Mouse (Mus musculus) left cerebral cortex, postnatal 14 days (tissue): ENCODE results near the gene Samd4b. TPM values are rescaled to one million over a fixed set of nuclear protein-coding genes. Genes with fewer than 3 reads are reported as not detected.

Experiments used
- DNase-seq, 2 experiments: peaks; one replicate each; pipeline ENCODE4 v3.0.0; 2021 to 2022; ENCODE audit warnings: low spot score in 2 of 2, mixed read lengths in 1 of 2
- intact Hi-C: fragments of 180-260 bp; cut with DNase I; formaldehyde crosslinking; loops from one replicate; pipeline ENCODE4 v1.15.1; 2025
- total RNA-seq, 2 experiments: library from RNA; stranded (reverse); gene quantifications; 2 replicates each; pipeline ENCODE4 v1.2.3; 2021

Gene Samd4b
- total RNA-seq, 2 experiments from 2014 or later = 59.8 to 61.6 TPM

DNA sequence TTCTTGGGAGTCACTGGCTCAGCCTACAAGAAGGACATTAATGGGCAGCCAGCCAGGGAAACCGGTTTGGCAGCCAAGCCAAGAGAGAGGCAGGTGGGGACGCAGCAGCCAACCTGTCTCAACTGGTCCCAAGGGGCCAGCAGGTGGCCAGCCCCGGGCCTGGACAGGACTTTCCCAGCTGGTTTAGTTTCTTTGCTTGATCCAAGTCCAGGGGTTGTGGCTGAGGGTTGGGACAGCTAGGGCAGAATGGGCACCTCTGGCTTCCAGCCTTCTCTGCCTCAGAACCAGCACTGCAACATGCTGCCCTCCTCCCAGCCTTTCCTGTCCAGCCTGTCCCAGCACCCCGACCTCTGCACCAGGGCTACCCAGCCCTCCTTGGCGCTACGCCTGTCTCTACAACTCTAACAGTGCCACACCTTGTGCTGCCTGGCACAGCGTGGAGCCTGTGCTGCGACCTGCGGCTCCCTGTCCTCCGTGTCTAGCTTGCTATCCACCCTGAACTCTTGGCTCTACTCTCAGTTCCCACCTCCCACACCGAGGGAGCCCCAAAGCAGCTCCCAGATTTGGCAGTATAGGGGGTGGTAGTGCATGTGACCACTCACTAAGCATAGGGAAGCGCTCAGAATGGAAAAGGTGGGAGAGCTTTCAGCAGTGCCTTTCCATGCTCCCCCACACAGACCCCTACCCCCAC, 27.5 kb downstream of the Samd4b start:
- intact Hi-C loops = no loop called here
- no peak for DNase-seq

DNA sequence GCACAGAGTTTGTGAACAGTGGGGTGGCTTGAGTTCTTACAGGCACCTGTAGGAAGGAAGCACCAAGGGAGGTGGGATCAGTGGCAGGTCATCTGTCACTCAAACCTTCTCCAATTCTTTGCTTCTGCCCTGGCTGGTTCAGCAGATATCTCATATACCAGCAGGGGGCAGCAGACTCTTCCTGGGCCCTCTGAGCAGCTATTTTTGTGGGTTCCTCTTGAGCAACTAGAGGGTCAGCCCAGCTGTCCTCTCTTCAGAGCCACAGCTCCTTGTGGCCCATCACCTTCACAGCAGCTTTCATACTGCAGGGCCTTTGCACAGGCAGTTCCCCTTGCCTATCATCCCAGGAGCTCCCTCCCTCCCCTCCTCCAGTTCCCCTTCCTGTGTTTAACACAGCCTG, 29.7 kb downstream of the Samd4b start:
- peak; percentile 67 to 75 for DNase-seq
- intact Hi-C loops = loop anchor here (1.0 kb wide), 1 partner anchor 33 kb away; no protein-coding TSS in a partner anchor

DNA sequence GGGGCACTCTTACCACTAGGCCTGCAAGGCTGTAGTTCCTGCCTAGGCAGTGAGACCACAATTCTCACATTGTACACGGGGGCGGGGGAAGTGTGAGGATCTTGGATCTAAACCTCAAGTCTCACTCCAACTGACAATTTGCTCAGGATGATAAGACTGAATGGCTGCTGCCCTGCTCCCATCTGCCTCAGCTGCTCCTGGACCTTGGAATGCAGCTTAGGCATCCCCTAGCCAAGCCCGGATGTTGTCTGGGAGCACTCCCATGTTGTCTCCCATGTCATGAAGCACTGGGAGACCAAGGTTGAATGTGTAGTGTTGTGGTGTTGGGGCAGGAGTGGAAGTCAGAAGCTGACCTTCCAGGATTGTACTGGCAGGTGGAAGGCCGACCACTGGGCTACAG, 30.4 kb downstream of the Samd4b start:
- intact Hi-C loops = no loop called here
- DNase-seq = no peak

DNA sequence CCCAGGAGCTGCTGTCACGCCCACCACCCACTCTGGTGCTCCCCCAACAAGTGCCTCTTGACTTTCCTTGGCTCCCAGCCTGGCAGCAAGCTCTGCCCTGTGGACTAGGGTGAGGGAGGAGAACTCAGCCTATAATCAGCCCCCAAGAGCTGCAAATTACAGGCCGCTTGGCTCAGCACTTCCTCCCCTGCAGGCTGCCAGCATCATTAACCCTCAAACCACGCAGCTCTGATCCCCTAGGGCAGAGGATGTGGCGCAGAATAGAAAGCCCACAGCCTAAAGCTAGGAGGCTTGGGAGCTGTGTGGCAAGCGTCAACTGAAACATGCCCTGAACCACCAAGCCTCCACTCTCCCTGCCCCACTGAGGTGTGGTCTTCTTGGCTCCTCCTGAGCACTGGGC, 32.5 kb downstream of the Samd4b start:
- no peak for DNase-seq
- intact Hi-C loops = no loop called here

DNA sequence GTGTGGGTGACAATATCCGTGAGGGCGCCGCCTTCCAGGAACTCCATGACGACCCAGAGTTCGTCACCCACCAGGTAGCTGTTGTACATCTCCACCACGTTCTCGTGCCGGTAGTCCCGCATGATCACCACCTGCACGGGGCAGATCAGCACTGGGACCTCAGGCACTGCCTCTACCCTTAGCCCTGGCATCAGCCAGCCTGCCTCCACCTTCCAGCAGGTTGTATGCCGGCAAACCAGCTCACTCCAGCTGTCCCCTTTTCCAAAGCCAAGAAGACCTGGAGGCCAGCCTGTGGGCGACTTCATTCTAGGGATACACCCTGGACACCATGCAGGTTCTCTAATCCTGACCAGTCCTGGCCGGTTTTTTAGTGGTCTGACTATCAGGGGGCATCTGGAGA, 35.0 kb downstream of the Samd4b start:
- intact Hi-C loops = no loop called here
- no peak for DNase-seq

DNA sequence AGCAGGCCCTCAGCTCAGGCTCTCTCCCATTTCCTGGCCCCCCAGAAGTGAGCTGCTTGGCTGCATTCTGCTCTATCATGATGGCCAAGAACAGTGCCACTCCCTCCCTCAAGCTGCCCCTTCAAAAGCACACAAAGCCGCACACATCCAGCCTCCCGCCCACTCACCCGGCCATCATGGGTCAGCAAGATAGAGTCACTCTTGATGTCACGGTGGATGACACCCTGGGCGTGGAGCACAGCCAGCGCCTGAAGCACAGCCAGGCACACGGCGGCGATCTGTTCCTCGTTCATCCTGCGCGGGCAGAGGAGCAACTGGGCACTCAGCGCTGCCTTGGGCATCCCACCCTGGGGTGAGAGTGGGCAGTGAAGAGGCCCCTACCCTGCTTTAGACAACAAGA, 35.6 kb downstream of the Samd4b start:
- DNase-seq = no peak
- intact Hi-C loops = no loop called here

DNA sequence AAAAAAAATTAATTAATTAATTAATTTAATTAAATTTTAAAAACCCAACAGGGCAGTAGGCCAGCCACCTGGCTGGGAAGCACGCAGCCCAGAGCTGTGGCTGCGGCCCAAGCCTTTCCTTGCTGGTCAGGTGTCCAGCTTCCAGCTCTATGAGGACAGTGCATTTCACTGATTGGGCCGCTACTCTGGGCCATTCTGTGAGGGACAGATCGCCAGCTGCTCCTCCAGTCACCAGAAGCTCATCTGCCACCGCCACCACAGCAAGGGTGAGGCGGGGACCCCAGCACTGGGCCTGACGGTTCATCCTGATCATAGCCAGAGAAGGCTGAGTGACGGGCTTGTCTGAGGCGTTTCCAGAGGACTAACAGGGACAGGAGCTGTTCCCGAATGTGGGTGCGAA, 36.0 kb downstream of the Samd4b start:
- intact Hi-C loops = no loop called here
- DNase-seq = no peak

DNA sequence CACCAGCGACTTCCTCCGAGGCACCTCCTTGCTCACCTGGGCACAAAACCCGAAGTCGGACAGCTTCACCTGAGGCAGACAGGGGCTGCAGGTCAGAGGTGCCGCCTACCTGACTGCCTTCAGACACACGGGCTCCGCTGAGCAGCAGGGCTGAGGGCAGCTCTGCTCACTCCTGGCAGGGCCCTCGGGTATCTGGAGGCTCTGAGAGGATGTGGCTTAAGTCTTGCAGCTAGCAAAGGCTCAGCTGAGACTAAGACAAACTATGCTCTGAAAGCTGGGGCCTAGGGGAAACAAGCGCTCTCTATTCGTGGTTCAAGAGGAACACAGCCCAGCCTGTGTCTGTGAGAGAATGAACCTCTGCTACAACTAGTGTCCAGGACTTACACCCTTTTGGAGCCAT, 37.1 kb downstream of the Samd4b start:
- intact Hi-C loops = no loop called here
- no peak for DNase-seq

DNA sequence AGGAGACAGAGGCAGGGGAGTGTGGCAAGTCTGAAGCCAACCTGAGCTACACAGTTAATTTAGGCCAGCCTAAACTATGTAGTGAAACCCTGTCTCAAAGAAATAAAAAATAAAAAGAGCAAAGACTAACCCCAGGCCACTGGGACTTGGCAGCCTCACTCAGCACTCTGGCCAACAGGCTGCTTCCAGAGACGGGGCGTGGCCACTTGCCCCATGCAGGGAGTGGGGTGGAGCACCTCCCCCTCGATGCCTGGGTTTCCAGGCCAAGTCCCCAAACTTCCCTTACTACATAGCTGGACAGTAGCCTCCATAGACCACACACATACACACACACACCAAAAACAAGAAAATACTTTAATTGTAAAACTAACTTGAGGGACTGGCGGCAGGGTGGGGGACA, 39.5 kb downstream of the Samd4b start:
- intact Hi-C loops = no loop called here
- DNase-seq = no peak

DNA sequence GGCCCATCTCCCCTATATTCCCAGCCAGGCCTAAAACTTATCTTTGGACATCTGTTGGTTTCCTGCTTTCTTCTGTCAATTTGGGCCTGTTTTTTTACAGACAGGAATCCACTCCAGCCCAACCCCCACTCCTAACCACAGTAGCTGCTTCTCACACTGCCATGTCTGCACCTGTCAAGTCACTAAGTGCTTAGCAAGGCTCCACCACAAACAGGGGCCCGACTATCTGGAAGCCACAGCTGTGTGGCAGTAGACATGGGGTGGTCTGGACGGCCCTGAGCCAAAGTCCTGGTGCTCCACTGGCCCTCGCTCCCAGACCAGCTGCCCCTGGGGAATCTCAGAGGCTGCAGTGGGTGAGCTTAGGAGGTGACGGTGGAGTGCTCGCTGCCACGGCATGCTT, 40.2 kb downstream of the Samd4b start:
- no peak for DNase-seq
- intact Hi-C loops = no loop called here

DNA sequence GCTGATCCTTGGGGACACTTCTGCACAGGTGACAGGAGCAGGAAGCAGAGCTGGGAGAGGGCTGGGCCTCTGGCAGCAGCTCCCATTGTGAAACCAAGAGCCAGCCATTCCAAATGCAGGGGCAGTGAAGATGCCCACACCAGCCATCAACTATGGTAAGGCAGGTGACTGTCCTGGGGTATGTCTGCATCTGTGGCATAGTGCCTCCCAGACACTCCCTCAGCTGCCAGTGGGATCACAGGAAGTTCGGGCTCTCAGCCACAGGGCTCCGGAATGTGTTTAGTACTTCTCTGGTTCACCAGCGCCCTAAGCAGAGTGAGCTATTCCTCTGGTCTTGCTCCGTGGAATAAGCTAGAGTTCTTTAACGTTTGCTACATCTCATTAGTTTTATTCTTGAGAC, 40.9 kb downstream of the Samd4b start:
- no peak for DNase-seq
- intact Hi-C loops = no loop called here

DNA sequence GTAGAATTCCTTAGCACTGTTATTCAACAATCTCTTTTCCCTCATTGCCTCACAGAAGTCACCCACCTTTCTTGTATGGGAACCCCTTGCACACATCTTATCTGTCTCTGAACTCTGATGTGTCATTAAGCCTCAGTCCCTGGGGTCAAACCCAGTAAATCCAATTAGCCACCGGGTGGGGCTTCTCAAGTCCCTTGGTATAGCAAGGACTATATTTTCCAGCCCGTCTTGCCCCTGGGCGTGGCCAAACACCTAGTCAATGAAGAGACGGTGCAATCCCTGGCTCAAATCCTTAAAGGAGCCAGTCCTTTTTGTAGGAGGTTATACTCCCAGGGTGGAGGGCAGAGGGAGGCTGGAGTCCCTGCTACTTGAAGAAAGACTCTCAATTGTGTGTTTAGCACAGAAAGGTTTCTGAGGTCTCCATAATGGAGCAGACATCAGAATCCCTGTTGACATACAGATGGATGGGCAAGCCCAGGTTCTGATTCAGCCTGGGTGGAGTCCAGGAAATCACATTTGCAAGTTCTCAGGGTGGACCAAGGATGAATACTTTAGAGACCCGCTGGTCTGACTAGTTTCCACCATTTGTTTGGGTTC, 41.9 kb downstream of the Samd4b start:
- intact Hi-C loops = no loop called here
- DNase-seq = no peak

DNA sequence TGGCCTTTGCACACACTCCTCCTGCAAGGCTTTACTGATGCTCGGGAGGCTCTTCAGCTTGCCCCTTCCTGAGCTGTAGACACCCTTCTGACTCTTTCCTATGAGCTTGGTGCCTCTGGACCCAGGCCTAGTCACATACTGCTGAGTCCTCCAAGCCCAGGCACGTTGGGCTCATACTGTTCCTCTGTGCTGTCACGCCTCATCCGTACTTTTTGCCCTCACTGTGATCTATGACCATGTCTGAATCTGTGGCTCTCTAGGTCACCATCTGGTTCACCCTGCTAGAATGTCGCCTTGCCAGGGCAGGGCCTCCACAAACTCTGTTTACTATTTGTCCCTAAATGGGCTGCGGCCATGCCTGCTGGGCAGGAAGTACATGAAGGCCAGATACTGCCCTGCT, 44.9 kb downstream of the Samd4b start:
- no peak for DNase-seq
- intact Hi-C loops = no loop called here

DNA sequence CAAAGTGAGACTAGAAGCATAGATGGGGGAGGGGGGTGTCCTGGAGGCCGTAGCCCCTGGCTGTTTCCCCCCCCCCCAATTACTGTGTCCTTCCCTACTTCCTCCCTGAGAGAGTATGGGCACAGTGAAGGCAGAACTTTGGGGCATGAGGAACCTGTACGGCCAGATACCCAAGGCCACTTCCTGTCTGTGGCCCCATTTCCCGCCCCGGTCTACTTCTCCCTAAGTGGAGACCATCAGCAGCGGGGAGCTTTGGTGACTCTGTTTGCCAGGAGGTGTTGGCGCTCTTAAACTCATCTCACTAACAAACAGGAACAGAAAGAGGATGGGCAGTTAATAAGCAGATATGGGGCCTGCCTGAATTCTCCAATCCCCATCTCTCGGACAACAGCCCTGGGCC, 50.3 kb downstream of the Samd4b start:
- no peak for DNase-seq
- intact Hi-C loops = no loop called here

DNA sequence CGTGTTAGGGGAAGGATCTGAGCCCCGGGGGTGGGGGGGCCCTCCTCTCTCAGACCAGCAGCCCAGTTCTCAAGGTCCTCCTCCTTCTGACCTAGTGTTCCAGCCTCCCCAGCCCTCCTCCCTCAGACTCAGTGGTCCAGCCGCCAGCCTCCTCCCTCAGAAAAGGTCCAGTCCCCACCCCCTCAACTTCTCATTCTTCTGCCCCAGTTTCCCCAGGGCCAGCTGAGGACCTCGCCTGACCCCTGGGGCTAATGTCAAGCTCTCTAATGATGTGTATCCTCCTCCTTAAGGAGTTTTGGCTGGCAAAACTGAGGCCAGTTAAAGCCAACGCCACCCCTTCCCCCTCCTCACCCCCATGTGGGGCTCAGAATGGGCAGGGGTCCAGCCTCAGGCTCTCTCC, 50.8 kb downstream of the Samd4b start, which contains the start of gene Nccrp1:
TSS of gene Nccrp1 (minus strand) at position 101 of the 400 bp plus-strand sequence.
- DNase-seq = no peak
- intact Hi-C loops = no loop called here

DNA sequence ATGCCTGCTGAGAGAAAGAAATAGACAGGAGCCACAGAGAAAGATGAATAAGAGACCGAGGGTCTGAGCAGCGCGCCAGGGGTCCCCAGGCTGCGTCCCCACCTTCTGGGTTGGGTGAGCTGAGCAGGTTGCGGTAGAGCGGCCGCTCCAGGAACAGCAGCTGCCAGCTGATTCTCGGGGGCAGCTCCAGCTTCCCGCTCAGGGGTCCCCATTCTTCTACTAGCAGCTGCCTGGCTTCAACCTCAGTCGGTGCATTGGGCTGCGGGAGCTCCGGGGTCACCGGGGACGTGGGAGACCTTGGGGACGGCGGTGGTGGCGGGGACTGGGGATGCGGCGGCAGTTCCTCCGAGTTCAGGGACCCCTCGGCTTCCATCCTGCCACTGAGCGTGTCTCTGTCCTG, 51.3 kb downstream of the Samd4b start:
- intact Hi-C loops = no loop called here

DNA sequence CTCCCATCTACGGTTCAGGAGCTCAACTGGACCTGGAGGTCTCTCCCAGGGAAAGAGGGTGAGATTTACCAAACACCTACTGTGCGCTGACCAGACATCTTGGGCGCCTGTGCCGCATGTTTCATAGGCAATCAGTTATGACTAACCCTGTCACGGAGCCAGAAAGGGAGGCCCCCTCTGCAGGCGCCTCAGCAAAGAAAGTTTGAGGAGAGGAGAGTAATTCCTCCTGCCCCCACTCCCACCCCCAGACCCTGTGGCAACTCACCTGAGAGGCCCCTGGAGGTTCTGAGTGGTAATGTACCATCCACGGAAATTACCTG, 52.1 kb downstream of the Samd4b start:
- intact Hi-C loops = no loop called here
- DNase-seq = no peak

More for the DNA sequence above, 51.3 kb downstream of the Samd4b start:
- DNase-seq = no peak

DNA sequence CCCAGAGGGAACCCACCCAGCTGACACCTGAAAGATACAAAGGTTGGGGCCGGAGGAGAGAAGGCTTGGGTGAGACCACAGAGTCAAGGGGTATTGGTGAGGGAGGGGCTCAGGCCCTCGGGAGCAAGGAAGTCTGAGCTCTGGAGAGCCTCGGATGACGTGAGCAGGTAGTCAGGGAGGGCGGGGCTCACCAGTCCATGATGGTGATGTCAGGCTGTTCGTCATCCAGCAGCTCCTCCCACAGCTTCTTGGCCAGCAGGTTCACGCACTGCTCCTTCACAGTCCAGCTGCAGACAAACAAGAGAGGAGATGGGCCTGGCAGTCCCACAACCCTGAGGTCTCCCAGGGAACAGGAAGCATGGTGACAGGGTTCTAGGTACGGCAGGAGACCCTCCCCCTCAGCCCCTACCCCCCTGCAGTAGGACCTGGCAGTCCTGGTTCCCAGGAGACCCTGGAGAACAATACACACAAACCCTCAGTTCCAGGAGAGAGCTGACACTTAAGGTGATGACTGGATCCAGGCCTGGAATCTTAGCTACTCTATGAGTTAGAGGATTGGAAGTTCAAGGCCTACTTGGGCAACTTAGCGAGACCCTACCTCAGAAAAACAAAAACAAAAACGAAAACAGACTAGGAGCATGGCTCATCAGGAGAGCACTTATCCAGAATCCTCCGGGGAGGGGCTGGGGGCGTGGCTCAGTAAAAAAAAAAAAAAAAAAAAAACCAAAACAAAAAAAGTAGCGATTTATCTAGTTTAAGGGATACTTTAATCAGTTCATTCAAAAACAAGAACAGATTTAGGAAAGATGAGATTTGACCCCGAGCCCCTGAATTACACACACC, 52.7 kb downstream of the Samd4b start:
- intact Hi-C loops = no loop called here

DNA sequence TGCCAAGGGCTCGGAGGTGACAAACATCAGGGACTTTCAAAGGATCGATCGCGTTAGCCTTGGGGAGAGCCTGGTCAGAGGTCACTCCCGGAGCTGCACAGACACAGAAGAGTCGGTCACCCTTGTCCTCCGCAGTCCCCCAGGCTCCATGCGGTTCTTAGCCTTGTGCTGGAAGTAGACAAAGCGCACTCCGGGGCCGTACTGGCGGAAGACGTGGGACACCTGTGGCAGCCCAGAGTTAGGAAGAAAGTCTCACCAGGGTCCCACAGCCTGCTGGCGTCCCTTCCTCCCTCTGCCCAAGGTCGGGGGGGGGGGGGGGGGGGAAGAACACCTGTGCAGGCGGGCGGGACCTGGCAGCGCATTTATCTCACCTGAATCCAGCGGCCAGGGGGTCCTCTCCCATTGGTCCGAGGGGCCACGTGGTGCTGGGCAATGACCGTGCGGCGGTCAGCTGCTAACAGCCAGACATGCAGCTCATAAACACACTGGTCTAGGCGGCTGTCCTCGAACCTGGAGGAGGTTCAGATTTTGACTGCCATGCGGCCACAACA, 53.8 kb downstream of the Samd4b start:
- intact Hi-C loops = no loop called here

More for the DNA sequence above, 52.7 kb downstream of the Samd4b start:
- DNase-seq = no peak

DNA sequence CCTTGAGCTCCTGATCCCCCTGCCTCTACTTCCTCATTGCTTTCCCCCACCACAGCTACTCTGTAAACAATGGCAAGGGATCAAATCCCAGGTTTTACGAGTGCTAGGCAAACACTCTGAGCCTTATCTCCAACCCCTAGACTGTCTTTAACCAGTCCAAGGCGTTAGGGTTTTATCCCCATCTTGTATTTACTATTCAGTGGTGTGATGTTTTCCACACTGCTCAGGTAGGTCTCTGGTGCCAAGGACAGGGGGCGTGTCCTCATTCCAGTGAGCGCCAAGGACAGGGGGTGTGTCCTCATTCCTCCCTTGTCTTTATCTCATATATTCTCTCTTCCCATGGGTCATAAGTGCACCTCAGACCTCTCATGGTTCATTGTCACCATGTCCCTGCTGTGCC, 57.4 kb downstream of the Samd4b start, which contains the start of gene Sycn:
TSS of gene Sycn (plus strand) at position 360 of the 400 bp plus-strand sequence.
- intact Hi-C loops = no loop called here

More for the DNA sequence above, 53.8 kb downstream of the Samd4b start:
- DNase-seq = no peak

More for the DNA sequence above, 57.4 kb downstream of the Samd4b start, which contains the start of gene Sycn:
- no peak for DNase-seq
